Mouse (Mus musculus) E14TG2a.4 (cell line): ENCODE results near the gene Gm9507.
"Not testable (repeated sequence)": the region's sequence is repeated elsewhere in the genome, so short reads cannot be mapped to it uniquely, and the experiment has no call there.

Experiments used
- H3K27me3 ChIP-seq: 2 replicates; pipeline ENCODE4 v1.6.1; 2014; ENCODE audit warnings: low read length, control low read depth; ENCODE audit not compliant: insufficient read depth
- H3K36me3 ChIP-seq: 2 replicates; pipeline ENCODE4 v1.6.1; 2014; ENCODE audit warnings: low read length, control low read depth; ENCODE audit not compliant: insufficient read depth
- H3K4me1 ChIP-seq: replicated peaks from 2 replicates; pipeline ENCODE4 v1.6.1; 2014; ENCODE audit warnings: low read depth, low read length, control low read depth
- H3K4me3 ChIP-seq: replicated peaks from 2 replicates; pipeline ENCODE4 v1.5.1; 2014; ENCODE audit warnings: mild to moderate bottlenecking, low read length
- H3K9me3 ChIP-seq: 2 replicates; pipeline ENCODE4 v1.6.1; 2014; ENCODE audit warnings: low read length, control low read depth
- CTCF ChIP-seq: conservative IDR thresholded peaks from 2 replicates; pipeline ENCODE4 v1.5.1; 2014; ENCODE audit warnings: low read length
- NANOG ChIP-seq: IDR thresholded peaks from 2 replicates; pipeline ENCODE4 v1.6.1; 2014; ENCODE audit warnings: borderline replicate concordance, low read length, mixed read lengths
- POU5F1 ChIP-seq: IDR thresholded peaks from 2 replicates; pipeline ENCODE4 v1.6.1; 2014; ENCODE audit warnings: low read length, borderline replicate concordance

Gm9507 gene

DNA sequence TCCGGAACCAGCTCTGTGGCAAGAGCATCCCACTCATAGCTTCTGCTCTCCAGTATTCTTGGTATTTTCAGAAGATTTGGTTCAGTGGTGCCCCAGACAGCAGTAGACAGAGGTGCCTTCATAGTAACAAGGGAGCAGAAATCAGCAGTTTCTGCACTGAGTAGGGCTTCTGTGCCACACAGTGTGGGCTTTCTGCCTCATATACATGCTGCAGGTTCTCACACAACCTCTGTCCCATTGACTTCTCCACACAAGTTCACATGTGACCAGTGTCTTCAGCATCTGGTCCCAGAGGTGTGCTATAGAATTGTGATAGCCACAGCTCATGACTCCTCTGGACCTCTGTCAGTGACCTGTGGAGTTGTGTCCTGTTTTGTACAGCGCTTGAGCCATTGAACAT, 23.0 kb downstream of the Gm9507 start:
- no peaks in the 10 kb centered on the region for H3K9me3 ChIP-seq
- no peak overlapping the region for H3K4me3 ChIP-seq
- no peak for TF ChIP-seq POU5F1
- TF ChIP-seq NANOG: no peak
- TF ChIP-seq CTCF: no peak
- no peaks in the 10 kb centered on the region for H3K36me3 ChIP-seq
- H3K4me1 ChIP-seq: no peaks in the 10 kb centered on the region
- no peaks in the 10 kb centered on the region for H3K27me3 ChIP-seq

DNA sequence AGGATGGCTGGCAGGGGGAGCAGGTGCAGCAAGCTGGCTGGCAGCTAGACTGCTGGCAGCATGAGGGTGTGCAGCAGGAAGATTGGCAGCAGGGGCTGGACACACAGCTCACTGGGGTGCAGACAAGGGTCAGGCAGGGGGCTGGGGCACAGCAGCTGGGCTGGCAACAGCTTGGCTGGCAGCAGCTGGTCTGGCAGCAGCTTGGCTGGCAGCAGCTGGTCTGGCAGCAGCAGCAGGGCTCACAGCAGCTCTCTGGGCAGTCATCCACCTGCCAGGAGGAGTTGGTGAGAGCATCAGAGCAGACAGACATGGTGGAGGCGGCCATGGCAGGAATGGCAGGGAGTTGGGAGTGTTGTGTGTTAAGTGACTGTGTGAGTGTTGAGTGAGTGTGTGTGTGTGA, 23.8 kb downstream of the Gm9507 start, which contains the start of gene Gm7137:
Gene Gm7137 (minus strand): TSS at position 325 of the 400 bp plus-strand sequence.
- H3K36me3 ChIP-seq, H3K4me1 ChIP-seq, H3K4me3 ChIP-seq, H3K27me3 ChIP-seq, H3K9me3 ChIP-seq: not testable (repeated sequence)

DNA sequence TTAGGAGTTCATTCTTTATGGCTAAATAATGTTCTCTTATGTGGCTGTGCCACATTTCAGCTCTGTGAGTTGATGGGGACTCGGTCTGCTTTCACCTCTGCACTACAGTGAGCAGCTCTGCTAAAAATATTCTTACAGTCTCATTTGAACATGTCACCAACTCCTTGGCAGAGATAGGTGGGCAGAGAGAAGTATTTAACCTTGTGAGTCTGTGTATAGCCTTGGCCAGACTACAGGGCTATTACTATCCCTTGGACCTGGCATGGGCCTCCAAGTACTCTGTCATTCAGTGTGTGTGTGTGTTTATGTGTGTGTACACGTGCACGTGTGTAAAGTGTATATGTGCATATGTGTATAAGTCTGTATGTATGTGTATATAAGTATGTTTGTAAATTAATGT, 28.2 kb downstream of the Gm9507 start:
- H3K9me3 ChIP-seq, H3K4me1 ChIP-seq: not testable (repeated sequence)

DNA sequence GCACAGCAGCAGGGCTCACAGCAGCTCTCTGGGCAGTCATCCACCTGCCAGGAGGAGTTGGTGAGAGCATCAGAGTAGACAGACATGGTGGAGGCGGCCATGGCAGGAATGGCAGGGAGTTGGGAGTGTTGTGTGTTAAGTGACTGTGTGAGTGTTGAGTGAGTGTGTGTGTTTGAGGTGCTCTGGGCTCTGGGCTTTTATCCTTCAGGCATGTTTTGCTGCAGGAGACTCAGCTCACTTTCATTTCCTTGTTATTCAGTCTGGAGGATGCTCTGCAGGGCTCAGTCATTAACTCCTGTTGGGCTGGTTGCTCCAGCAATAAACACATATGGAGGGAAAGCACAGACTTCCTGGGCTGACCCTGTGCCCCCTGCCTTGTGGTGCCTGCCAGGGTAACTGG, 29.2 kb downstream of the Gm9507 start, which contains the start of gene Gm3250:
Gene Gm3250 (minus strand): TSS at position 101 of the 400 bp plus-strand sequence.
- H3K36me3 ChIP-seq, H3K9me3 ChIP-seq, H3K4me1 ChIP-seq, H3K27me3 ChIP-seq, H3K4me3 ChIP-seq: not testable (repeated sequence)

More for the DNA sequence above, 28.2 kb downstream of the Gm9507 start:
- not testable (repeated sequence) for H3K4me3 ChIP-seq, H3K36me3 ChIP-seq, H3K27me3 ChIP-seq

DNA sequence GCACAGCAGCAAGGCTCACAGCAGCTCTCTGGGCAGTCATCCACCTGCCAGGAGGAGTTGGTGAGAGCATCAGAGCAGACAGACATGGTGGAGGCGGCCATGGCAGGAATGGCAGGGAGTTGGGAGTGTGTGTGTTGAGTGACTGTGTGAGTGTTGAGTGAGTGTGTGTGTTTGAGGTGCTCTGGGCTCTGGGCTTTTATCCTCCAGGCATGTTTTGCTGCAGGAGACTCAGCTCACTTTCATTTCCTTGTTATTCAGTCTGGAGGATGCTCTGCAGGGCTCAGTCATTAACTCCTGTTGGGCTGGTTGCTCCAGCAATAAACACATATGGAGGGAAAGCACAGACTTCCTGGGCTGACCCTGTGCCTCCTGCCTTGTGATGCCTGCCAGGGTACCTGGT, 34.8 kb downstream of the Gm9507 start, which contains the start of gene Gm7138:
Gene Gm7138 (minus strand): TSS at position 101 of the 400 bp plus-strand sequence.
- H3K27me3 ChIP-seq, H3K4me3 ChIP-seq, H3K9me3 ChIP-seq, H3K36me3 ChIP-seq, H3K4me1 ChIP-seq: not testable (repeated sequence)

DNA sequence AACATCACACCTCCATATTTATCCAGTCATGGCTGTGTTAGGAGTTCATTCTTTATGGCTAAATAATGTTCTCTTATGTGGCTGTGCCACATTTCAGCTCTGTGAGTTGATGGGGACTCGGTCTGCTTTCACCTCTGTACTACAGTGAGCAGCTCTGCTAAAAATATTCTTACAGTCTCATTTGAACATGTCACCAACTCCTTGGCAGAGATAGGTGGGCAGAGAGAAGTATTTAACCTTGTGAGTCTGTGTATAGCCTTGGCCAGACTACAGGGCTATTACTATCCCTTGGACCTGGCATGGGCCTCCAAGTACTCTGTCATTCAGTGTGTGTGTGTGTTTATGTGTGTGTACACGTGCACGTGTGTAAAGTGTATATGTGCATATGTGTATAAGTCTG, 39.5 kb downstream of the Gm9507 start:
- not testable (repeated sequence) for H3K4me3 ChIP-seq, H3K27me3 ChIP-seq, H3K9me3 ChIP-seq, H3K36me3 ChIP-seq, H3K4me1 ChIP-seq

DNA sequence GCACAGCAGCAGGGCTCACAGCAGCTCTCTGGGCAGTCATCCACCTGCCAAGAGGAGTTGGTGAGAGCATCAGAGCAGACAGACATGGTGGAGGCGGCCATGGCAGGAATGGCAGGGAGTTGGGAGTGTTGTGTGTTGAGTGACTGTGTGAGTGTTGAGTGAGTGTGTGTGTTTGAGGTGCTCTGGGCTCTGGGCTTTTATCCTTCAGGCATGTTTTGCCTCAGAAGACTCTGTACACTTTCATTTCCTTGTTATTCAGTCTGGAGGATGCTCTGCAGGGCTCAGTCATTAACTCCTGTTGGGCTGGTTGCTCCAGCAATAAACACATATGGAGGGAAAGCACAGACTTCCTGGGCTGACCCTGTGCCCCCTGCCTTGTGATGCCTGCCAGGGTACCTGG, 40.4 kb downstream of the Gm9507 start, which contains the start of gene Gm3238:
Gene Gm3238 (minus strand): TSS at position 101 of the 400 bp plus-strand sequence.
- H3K9me3 ChIP-seq, H3K4me3 ChIP-seq, H3K36me3 ChIP-seq, H3K27me3 ChIP-seq, H3K4me1 ChIP-seq: not testable (repeated sequence)

DNA sequence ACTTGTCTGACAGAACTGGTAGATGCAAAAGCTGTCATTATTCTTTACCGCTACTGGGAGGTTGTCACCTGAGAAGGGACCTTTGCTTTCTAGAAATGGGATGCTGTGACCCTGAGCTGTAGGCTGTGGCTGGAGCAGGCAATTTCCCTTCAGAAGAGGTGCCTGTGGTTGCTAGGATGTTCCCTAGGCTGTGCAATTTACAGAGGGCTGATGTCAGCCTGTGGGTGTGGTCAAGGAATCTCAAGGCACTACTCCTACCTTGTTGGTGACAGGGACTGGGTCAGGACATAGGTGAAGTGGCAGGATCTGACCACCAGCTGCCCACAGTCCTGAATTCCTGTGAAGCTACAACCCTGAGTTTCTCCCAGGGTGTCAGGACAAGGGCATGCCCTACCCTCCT, 41.9 kb downstream of the Gm9507 start:
- Histone ChIP-seq H3K27me3 (no peaks in the 10 kb centered on the region), H3K36me3 (no peaks in the 10 kb centered on the region), H3K4me1 (no peaks in the 10 kb centered on the region), H3K9me3 (no peaks in the 10 kb centered on the region), H3K4me3 (no peak overlapping the region)
- TF ChIP-seq CTCF: no peak
- no peak for TF ChIP-seq NANOG
- TF ChIP-seq POU5F1: no peak
